Mouse (Mus musculus) erythroblast, embryonic 14.5 days (primary cell): Measurements from ENCODE around the gene Boll. TPM values are rescaled to one million over a fixed set of nuclear protein-coding genes. Genes with fewer than 3 reads are reported as not detected.
"Not testable (repeated sequence)": the region's sequence is repeated elsewhere in the genome, so short reads cannot be mapped to it uniquely, and the experiment has no call there.

Experiments
- H3K27me3 ChIP-seq: 2 replicates; pipeline ENCODE4 v1.6.1; 2012; ENCODE audit warnings: inconsistent platforms; ENCODE audit not compliant: control insufficient read depth
- H3K36me3 ChIP-seq: 2 replicates; pipeline ENCODE4 v1.6.1; 2012; ENCODE audit warnings: mild to moderate bottlenecking, inconsistent platforms; ENCODE audit not compliant: control insufficient read depth
- H3K4me1 ChIP-seq: 2 replicates; pipeline ENCODE4 v1.6.1; 2012; ENCODE audit warnings: inconsistent platforms; ENCODE audit not compliant: control insufficient read depth
- H3K4me3 ChIP-seq: replicated peaks from 2 replicates; pipeline ENCODE3; 2012; ENCODE audit warnings: moderate library complexity, mild to moderate bottlenecking, inconsistent platforms
- H3K9me3 ChIP-seq: 2 replicates; pipeline ENCODE4 v1.6.1; 2012; ENCODE audit warnings: low read length, inconsistent platforms, mixed read lengths; ENCODE audit not compliant: control insufficient read depth
- GATA1 ChIP-seq: IDR thresholded peaks from 2 replicates; pipeline ENCODE4 v1.6.1; 2012; ENCODE audit warnings: low read length, inconsistent platforms, mixed read lengths
- TAL1 ChIP-seq: IDR thresholded peaks from 3 replicates; pipeline ENCODE4 v1.6.1; 2012; ENCODE audit warnings: low read length, inconsistent platforms, mixed read lengths
- polyA plus RNA-seq: library from polyadenylated mRNA; stranded (reverse); fragments of >175 nt; gene quantifications from 2 replicates; pipeline ENCODE4 v1.2.3, GENCODE M21; 2012

Gene Boll
- polyA plus RNA-seq, 1 experiment: not detected

- no peaks in the 10 kb centered on the region for H3K36me3 ChIP-seq
- H3K4me3 ChIP-seq: no peak overlapping the region
- H3K4me1 ChIP-seq: no peaks in the 10 kb centered on the region
- TF ChIP-seq TAL1: no peak
- no peak for TF ChIP-seq GATA1
- H3K9me3 ChIP-seq: no peaks in the 10 kb centered on the region
- H3K27me3 ChIP-seq: no peaks in the 10 kb centered on the region
Observed at GRCm38 (mm10) chr1:55383114-55383773, 20.0 kb upstream of the Boll start.

GRCm38 (mm10) chr1:55380527-55380926, 17.3 kb upstream of the Boll start:
- TF ChIP-seq GATA1 (no peak), TAL1 (no peak)
- no peak overlapping the region for H3K4me3 ChIP-seq
- H3K36me3 ChIP-seq: no peaks in the 10 kb centered on the region
- no peaks in the 10 kb centered on the region for H3K4me1 ChIP-seq
- no peaks in the 10 kb centered on the region for H3K27me3 ChIP-seq
- H3K9me3 ChIP-seq: no peaks in the 10 kb centered on the region

GRCm38 (mm10) chr1:55372626-55373025, 9.4 kb upstream of the Boll start:
- Histone ChIP-seq H3K4me3 (no peak overlapping the region), H3K36me3 (no peaks in the 10 kb centered on the region), H3K9me3 (no peaks in the 10 kb centered on the region), H3K27me3 (no peaks in the 10 kb centered on the region), H3K4me1 (no peaks in the 10 kb centered on the region)
- TF ChIP-seq TAL1: no peak
- no peak for TF ChIP-seq GATA1

GRCm38 (mm10) chr1:55363586-55363985, 317 bp upstream of the Boll start:
- no peak for TF ChIP-seq TAL1
- no peak for TF ChIP-seq GATA1
- Histone ChIP-seq H3K9me3 (peaks cover 13% of the 10 kb centered on the region), H3K27me3 (peaks cover 29% of the 10 kb centered on the region), H3K4me3 (peak overlapping the region; percentile 38), H3K36me3 (no peaks in the 10 kb centered on the region), H3K4me1 (peaks cover 10% of the 10 kb centered on the region)

- Histone ChIP-seq H3K9me3 (peaks cover 13% of the 10 kb centered on the region), H3K4me3 (no peak overlapping the region), H3K4me1 (peaks cover 10% of the 10 kb centered on the region), H3K36me3 (no peaks in the 10 kb centered on the region), H3K27me3 (peaks cover 29% of the 10 kb centered on the region)
- TF ChIP-seq GATA1 (no peak), TAL1 (no peak)
Observed at GRCm38 (mm10) chr1:55362634-55363033, 635 bp downstream of the Boll start.

GRCm38 (mm10) chr1:55351914-55352313, 11.4 kb downstream of the Boll start:
- not testable (repeated sequence) for H3K27me3 ChIP-seq, H3K4me1 ChIP-seq, H3K9me3 ChIP-seq, H3K36me3 ChIP-seq, H3K4me3 ChIP-seq

- H3K36me3 ChIP-seq, H3K4me1 ChIP-seq, H3K4me3 ChIP-seq, H3K9me3 ChIP-seq, H3K27me3 ChIP-seq: not testable (repeated sequence)
Observed at GRCm38 (mm10) chr1:55325496-55325895, 37.8 kb downstream of the Boll start.

- Histone ChIP-seq H3K4me1 (no peaks in the 10 kb centered on the region), H3K9me3 (peaks cover 8% of the 10 kb centered on the region)
- TF ChIP-seq GATA1 (no peak), TAL1 (no peak)
Observed at GRCm38 (mm10) chr1:55301077-55301476, 62.2 kb downstream of the Boll start.

GRCm38 (mm10) chr1:55279081-55279480, 84.2 kb downstream of the Boll start:
- TF ChIP-seq TAL1: no peak
- TF ChIP-seq GATA1: no peak
- no peaks in the 10 kb centered on the region for H3K27me3 ChIP-seq
- no peak overlapping the region for H3K4me3 ChIP-seq
- no peaks in the 10 kb centered on the region for H3K36me3 ChIP-seq
- H3K9me3 ChIP-seq: no peaks in the 10 kb centered on the region
- H3K4me1 ChIP-seq: no peaks in the 10 kb centered on the region

More at GRCm38 (mm10) chr1:55301077-55301476, 62.2 kb downstream of the Boll start:
- no peaks in the 10 kb centered on the region for H3K36me3 ChIP-seq
- no peaks in the 10 kb centered on the region for H3K27me3 ChIP-seq
- H3K4me3 ChIP-seq: no peak overlapping the region

GRCm38 (mm10) chr1:55265447-55265846, 97.8 kb downstream of the Boll start:
- no peaks in the 10 kb centered on the region for H3K9me3 ChIP-seq
- no peak for TF ChIP-seq GATA1
- no peak for TF ChIP-seq TAL1
- H3K4me3 ChIP-seq: no peak overlapping the region
- H3K4me1 ChIP-seq: peaks cover 5% of the 10 kb centered on the region
- H3K27me3 ChIP-seq: no peaks in the 10 kb centered on the region
- H3K36me3 ChIP-seq: no peaks in the 10 kb centered on the region
